ENCODE assay signal across 21 mouse cellular contexts in genomic region chr6:61567967-61568366, GRCm38 (mm10).
DNase-seq lines count a peak whose midpoint lies in the region; ATAC-seq lines count a peak whose summit lies in the region.
"Had no signal": no experiment of that assay in that cellular context is flagged by ENCODE, and none has a peak within 500 bp of the region (broad histone marks: within the 10 kb centered on the region; RNA-seq: fewer than 3 reads in every experiment).

No protein-coding gene starts in this region.

- no peak overlapping the region for H3K27ac ChIP-seq in forebrain, embryonic 15.5 days (replicated peaks)
- no peak overlapping the region for H3K27ac ChIP-seq in forebrain, embryonic 12.5 days
- no peak overlapping the region for H3K27ac ChIP-seq in midbrain, embryonic 11.5 days (ENCODE audit: low read depth, low read length)
- H3K27ac ChIP-seq in midbrain, embryonic 16.5 days (ENCODE audit: low read length): no peak overlapping the region
- no peak overlapping the region for H3K27ac ChIP-seq in hindbrain, embryonic 12.5 days
- H3K27ac ChIP-seq: embryonic facial prominence, embryonic 12.5 days; heart, embryonic 13.5 days; hindbrain, postnatal 0 days had no signal

- peaks cover 5% of the 10 kb centered on the region; the same call in 1 of the 2 replicates for H3K4me1 ChIP-seq in forebrain, embryonic 15.5 days
- H3K4me1 ChIP-seq in forebrain, embryonic 12.5 days: no peaks in the 10 kb centered on the region
- H3K4me1 ChIP-seq in midbrain, embryonic 11.5 days (ENCODE audit: control insufficient read depth, insufficient read depth, low read length): no peaks in the 10 kb centered on the region
- no peaks in the 10 kb centered on the region for H3K4me1 ChIP-seq in midbrain, embryonic 16.5 days (ENCODE audit: control insufficient read depth, insufficient read depth, low read length)
- H3K4me1 ChIP-seq in hindbrain, embryonic 12.5 days: no peaks in the 10 kb centered on the region
- H3K4me1 ChIP-seq: embryonic facial prominence, embryonic 12.5 days; heart, embryonic 13.5 days had no signal

- H3K27me3 ChIP-seq in forebrain, embryonic 15.5 days: no peaks in the 10 kb centered on the region
- no peaks in the 10 kb centered on the region for H3K27me3 ChIP-seq in forebrain, embryonic 12.5 days
- no peaks in the 10 kb centered on the region for H3K27me3 ChIP-seq in midbrain, embryonic 11.5 days (ENCODE audit: control insufficient read depth, insufficient read depth, low read length)
- no peaks in the 10 kb centered on the region for H3K27me3 ChIP-seq in midbrain, embryonic 16.5 days (ENCODE audit: control insufficient read depth, insufficient read depth, low read depth, low read length)
- no peaks in the 10 kb centered on the region for H3K27me3 ChIP-seq in hindbrain, embryonic 12.5 days
- H3K27me3 ChIP-seq: CH12.LX; embryonic facial prominence, embryonic 12.5 days; heart, embryonic 13.5 days; Patski had no signal

- 70% methylated on average over 8 of the region's 8 CpGs for WGBS in forebrain, embryonic 15.5 days
- WGBS in forebrain, embryonic 12.5 days: 90% methylated on average over 8 of the region's 8 CpGs
- WGBS in midbrain, embryonic 11.5 days: 92% methylated on average over 8 of the region's 8 CpGs
- WGBS in midbrain, embryonic 16.5 days: 89% methylated on average over 8 of the region's 8 CpGs
- 90% methylated on average over 8 of the region's 8 CpGs for WGBS in hindbrain, embryonic 12.5 days

- H3K4me3 ChIP-seq in forebrain, embryonic 15.5 days: no peak overlapping the region
- no peak overlapping the region for H3K4me3 ChIP-seq in forebrain, embryonic 12.5 days (replicated peaks)
- no peak overlapping the region for H3K4me3 ChIP-seq in midbrain, embryonic 11.5 days (ENCODE audit: low read depth, low read length)
- H3K4me3 ChIP-seq in midbrain, embryonic 16.5 days (ENCODE audit: low read depth, low read length): no peak overlapping the region
- H3K4me3 ChIP-seq in hindbrain, embryonic 12.5 days: no peak overlapping the region
- H3K4me3 ChIP-seq: embryonic facial prominence, embryonic 12.5 days; heart, embryonic 13.5 days had no signal

- H3K36me3 ChIP-seq in forebrain, embryonic 15.5 days: no peaks in the 10 kb centered on the region
- H3K36me3 ChIP-seq in forebrain, embryonic 12.5 days (replicated peaks): no peaks in the 10 kb centered on the region
- H3K36me3 ChIP-seq in midbrain, embryonic 11.5 days (ENCODE audit: control insufficient read depth, insufficient read depth, low read length): no peaks in the 10 kb centered on the region
- no peaks in the 10 kb centered on the region for H3K36me3 ChIP-seq in midbrain, embryonic 16.5 days (ENCODE audit: control insufficient read depth, insufficient read depth, low read length)
- H3K36me3 ChIP-seq in hindbrain, embryonic 12.5 days: no peaks in the 10 kb centered on the region
- H3K36me3 ChIP-seq: embryonic facial prominence, embryonic 12.5 days; heart, embryonic 13.5 days had no signal

- peak; percentile 76 for DNase-seq in midbrain, embryonic 11.5 days (ENCODE audit: low spot score, missing footprints)
- DNase-seq in brain, embryonic 18.5 days (ENCODE audit: low read depth, low spot score): peak; percentile 60
- DNase-seq in layer of hippocampus, adult 9-11 months: peak; percentile 52
- DNase-seq in lung, postnatal 25 days (ENCODE audit: low spot score): no peak
- DNase-seq: adrenal gland, postnatal 14 days; cerebellum, adult 11 months; cerebellum, adult 8-10 months; cerebellum, postnatal 25 days; gastrocnemius, postnatal 25 days; heart, postnatal 36 days; kidney, adult 11 months had no signal

- no peak overlapping the region for H3K4me2 ChIP-seq in forebrain, embryonic 15.5 days (replicated peaks)
- H3K4me2 ChIP-seq in forebrain, embryonic 12.5 days: no peak overlapping the region
- no peak overlapping the region for H3K4me2 ChIP-seq in midbrain, embryonic 11.5 days
- H3K4me2 ChIP-seq in midbrain, embryonic 16.5 days (ENCODE audit: low read length): no peak overlapping the region
- no peak overlapping the region for H3K4me2 ChIP-seq in hindbrain, embryonic 12.5 days (replicated peaks)
- H3K4me2 ChIP-seq: embryonic facial prominence, embryonic 12.5 days; heart, embryonic 13.5 days had no signal

- H3K9me3 ChIP-seq in forebrain, embryonic 15.5 days: no peaks in the 10 kb centered on the region
- no peaks in the 10 kb centered on the region for H3K9me3 ChIP-seq in forebrain, embryonic 12.5 days
- no peaks in the 10 kb centered on the region for H3K9me3 ChIP-seq in midbrain, embryonic 11.5 days (ENCODE audit: control insufficient read depth, low read length)
- H3K9me3 ChIP-seq in midbrain, embryonic 16.5 days (replicated peaks; ENCODE audit: control insufficient read depth, low read length, poor library complexity, severe bottlenecking): no peaks in the 10 kb centered on the region
- H3K9me3 ChIP-seq in hindbrain, embryonic 12.5 days (replicated peaks): no peaks in the 10 kb centered on the region
- H3K9me3 ChIP-seq: embryonic facial prominence, embryonic 12.5 days; heart, embryonic 13.5 days had no signal

- no peak overlapping the region for H3K9ac ChIP-seq in forebrain, embryonic 15.5 days (replicated peaks)
- no peak overlapping the region for H3K9ac ChIP-seq in forebrain, embryonic 12.5 days
- H3K9ac ChIP-seq in midbrain, embryonic 11.5 days (ENCODE audit: low read length): no peak overlapping the region
- H3K9ac ChIP-seq in midbrain, embryonic 16.5 days (ENCODE audit: low read depth, low read length): no peak overlapping the region
- no peak overlapping the region for H3K9ac ChIP-seq in hindbrain, embryonic 12.5 days
- H3K9ac ChIP-seq: embryonic facial prominence, embryonic 12.5 days; heart, embryonic 13.5 days had no signal

- peak; percentile 76 for ATAC-seq in forebrain, embryonic 15.5 days (replicated peaks)
- no peak for ATAC-seq in forebrain, embryonic 12.5 days (ENCODE audit: low FRiP score)
- ATAC-seq in midbrain, embryonic 11.5 days (ENCODE audit: low FRiP score): no peak
- no peak for ATAC-seq in midbrain, embryonic 16.5 days
- ATAC-seq in hindbrain, embryonic 12.5 days (ENCODE audit: low FRiP score): no peak
- ATAC-seq: activated CD4-positive, CD25-positive, alpha-beta regulatory T cell, adult 4 months; hindbrain, postnatal 0 days; Patski had no signal
